Mouse (Mus musculus) ES-E14 (cell line): Measurements from ENCODE around the gene Ifna5. TPM values are rescaled to one million over a fixed set of nuclear protein-coding genes. Genes with fewer than 3 reads are reported as not detected.

Experiments
- DNase-seq: peaks from one replicate; pipeline ENCODE4 v3.0.0-alpha.2; 2013; ENCODE audit warnings: low read depth, low spot score
- H3K27ac ChIP-seq: 2 replicates; pipeline ENCODE4 v1.5.1; 2012; ENCODE audit warnings: low read depth, mild to moderate bottlenecking, low read length, moderate library complexity, mixed read lengths; ENCODE audit not compliant: poor library complexity, insufficient read depth, severe bottlenecking
- H3K36me3 ChIP-seq: 2 replicates; pipeline ENCODE4 v1.6.1; 2012; ENCODE audit warnings: mild to moderate bottlenecking, low read length, moderate library complexity, mixed read lengths; ENCODE audit not compliant: control insufficient read depth, poor library complexity, insufficient read depth, severe bottlenecking
- H3K4me1 ChIP-seq, 2 experiments: fragments of 150-350 bp in 1 of 2; sonication (generic) in 1 of 2; 2 replicates each; pipeline ENCODE4 v1.6.1; 2012; ENCODE audit warnings: low read length in 2 of 2, mild to moderate bottlenecking in 1 of 2, mixed read lengths in 1 of 2; ENCODE audit not compliant: control insufficient read depth in 2 of 2, insufficient read depth in 2 of 2, poor library complexity in 1 of 2
- H3K4me3 ChIP-seq, 2 experiments: fragments of 150-350 bp in 1 of 2; sonication (generic) in 1 of 2; 2 replicates each; pipeline ENCODE4 v1.5.1; 2012; ENCODE audit warnings: low read length in 2 of 2, low read depth in 1 of 2, mild to moderate bottlenecking in 1 of 2, mixed read lengths in 1 of 2; ENCODE audit not compliant: insufficient read depth in 1 of 2, poor library complexity in 1 of 2, severe bottlenecking in 1 of 2
- H3K9ac ChIP-seq: 2 replicates; pipeline ENCODE4 v1.6.1; 2012; ENCODE audit warnings: low read depth, mild to moderate bottlenecking, low read length, mixed read lengths; ENCODE audit not compliant: poor library complexity, insufficient read depth, severe bottlenecking
- H3K9me3 ChIP-seq: fragments of 150-350 bp; sonication (generic); 2 replicates; pipeline ENCODE4 v1.6.1; 2012; ENCODE audit warnings: low read depth, mild to moderate bottlenecking, low read length; ENCODE audit not compliant: control insufficient read depth, insufficient read depth
- CHD2 ChIP-seq: IDR thresholded peaks from 2 replicates; pipeline ENCODE4 v1.6.1; 2014; ENCODE audit warnings: mild to moderate bottlenecking, low read depth, low read length, inconsistent platforms
- HCFC1 ChIP-seq: IDR thresholded peaks from 2 replicates; pipeline ENCODE4 v1.6.1; 2012; ENCODE audit warnings: low read length, inconsistent platforms, borderline replicate concordance; ENCODE audit not compliant: insufficient read depth
- MAFK ChIP-seq: IDR thresholded peaks from 2 replicates; pipeline ENCODE4 v1.6.1; 2014; ENCODE audit warnings: mild to moderate bottlenecking, low read depth, low read length, inconsistent platforms; ENCODE audit not compliant: insufficient read depth
- ZC3H11A ChIP-seq: IDR thresholded peaks from 2 replicates; pipeline ENCODE4 v1.6.1; 2012; ENCODE audit warnings: low read depth, mild to moderate bottlenecking, inconsistent platforms, low read length, borderline replicate concordance
- ZNF384 ChIP-seq: IDR thresholded peaks from 2 replicates; pipeline ENCODE4 v1.6.1; 2012; ENCODE audit warnings: low read depth, low read length, inconsistent platforms
- in situ Hi-C, 2 experiments: fragments of 600-800 bp; cut with MboI; formaldehyde crosslinking; loops; one replicate each; pipeline ENCODE4 v1.15.1; 2025; ENCODE audit warnings: low sequenced_read_pairs in 2 of 2, inconsistent platforms in 1 of 2; ENCODE audit not compliant: unreplicated experiment in 2 of 2
- total RNA-seq: library from RNA; depleted of rRNA; stranded (reverse); fragments of 300-350 nt; gene quantifications from 2 replicates; pipeline ENCODE4 v1.2.3, GENCODE M21; 2012

The Ifna5 gene
- total RNA-seq, 1 experiment, result not detected

DNA sequence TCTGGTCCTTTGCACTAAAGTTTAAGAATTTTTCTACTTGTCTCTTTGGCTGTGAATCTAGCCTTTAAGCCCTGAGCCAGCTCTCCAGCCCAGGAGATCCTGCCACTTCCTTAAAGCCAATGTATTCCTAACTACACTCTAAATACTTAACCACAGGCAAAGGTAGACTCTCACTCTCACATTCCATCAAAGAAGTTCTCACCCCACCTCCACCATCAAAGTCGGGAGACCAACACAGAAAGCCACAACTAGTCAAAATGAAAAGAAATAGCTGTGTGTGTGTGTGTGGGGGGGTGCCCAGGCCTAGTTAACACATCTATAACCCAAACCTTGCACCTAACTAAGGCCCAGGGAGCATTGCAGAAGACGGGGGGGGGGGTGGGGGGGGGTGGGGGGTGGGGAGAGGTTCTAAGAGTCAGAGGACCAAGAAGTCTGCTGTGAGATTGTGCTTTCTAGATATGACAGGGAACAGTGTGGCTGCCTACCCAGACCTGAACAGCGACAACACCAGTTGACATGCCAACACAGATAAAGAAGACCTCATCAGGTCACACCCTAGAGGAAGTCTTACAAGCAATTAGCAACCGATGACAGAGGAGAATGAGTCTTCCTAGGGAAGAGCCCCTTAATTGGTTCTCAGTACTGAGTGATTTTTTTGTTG lies 40.2 kb downstream of the Ifna5 start:
- no peaks in the 10 kb centered on the region for H3K4me1 ChIP-seq
- no peak overlapping the region for H3K27ac ChIP-seq
- DNase-seq, result no peak
- TF ChIP-seq HCFC1 (no peak), ZNF384 (no peak), MAFK (no peak), ZC3H11A (no peak), CHD2 (no peak)
- no peak overlapping the region for H3K9ac ChIP-seq
- no peaks in the 10 kb centered on the region for H3K9me3 ChIP-seq
- H3K36me3 ChIP-seq, result no peaks in the 10 kb centered on the region
- in situ Hi-C loops, result no loop called here
- no peak overlapping the region for H3K4me3 ChIP-seq

GRCm38 (mm10) chr4:88876520-88876919 lies 41.2 kb downstream of the Ifna5 start:
- H3K4me3 ChIP-seq, result no peak overlapping the region
- in situ Hi-C loops, result no loop called here
- no peak for DNase-seq
- H3K4me1 ChIP-seq, result no peaks in the 10 kb centered on the region
- no peak overlapping the region for H3K9ac ChIP-seq
- no peak overlapping the region for H3K27ac ChIP-seq
- H3K9me3 ChIP-seq, result no peaks in the 10 kb centered on the region
- no peaks in the 10 kb centered on the region for H3K36me3 ChIP-seq
- no peak for TF ChIP-seq MAFK
- TF ChIP-seq ZNF384, result no peak
- TF ChIP-seq HCFC1, result no peak
- no peak for TF ChIP-seq ZC3H11A
- TF ChIP-seq CHD2, result no peak

- no peak overlapping the region for H3K9ac ChIP-seq
- in situ Hi-C loops, result no loop called here
- TF ChIP-seq HCFC1 (no peak), ZC3H11A (no peak), ZNF384 (no peak), CHD2 (no peak), MAFK (no peak)
- no peaks in the 10 kb centered on the region for H3K9me3 ChIP-seq
- DNase-seq, result no peak
- no peaks in the 10 kb centered on the region for H3K4me1 ChIP-seq
- no peaks in the 10 kb centered on the region for H3K36me3 ChIP-seq
- H3K27ac ChIP-seq, result no peak overlapping the region
- no peak overlapping the region for H3K4me3 ChIP-seq
Observed at GRCm38 (mm10) chr4:88878246-88878645, 42.9 kb downstream of the Ifna5 start.

DNA sequence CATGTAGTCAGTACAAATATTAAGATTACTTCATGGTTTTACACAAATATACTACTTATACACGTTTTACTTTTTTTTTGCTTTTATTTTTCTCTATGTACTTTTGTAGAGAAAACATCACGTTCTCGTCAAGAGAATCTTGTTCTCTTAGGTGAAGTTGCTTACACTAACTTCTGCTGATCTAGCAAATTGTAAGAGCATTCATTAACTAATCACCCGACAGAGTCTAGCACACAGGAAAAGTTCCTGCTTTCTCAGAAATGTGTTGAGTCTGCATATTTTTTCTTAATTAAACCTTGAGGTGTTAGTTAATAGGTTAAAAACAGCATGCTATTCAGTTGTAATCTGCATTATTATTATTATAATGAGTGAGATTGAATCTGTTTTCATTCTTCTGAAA lies 43.4 kb downstream of the Ifna5 start:
- H3K4me1 ChIP-seq, result no peaks in the 10 kb centered on the region
- H3K9me3 ChIP-seq, result no peaks in the 10 kb centered on the region
- no peak overlapping the region for H3K27ac ChIP-seq
- H3K4me3 ChIP-seq, result no peak overlapping the region
- no peak overlapping the region for H3K9ac ChIP-seq
- DNase-seq, result no peak
- TF ChIP-seq ZC3H11A (no peak), ZNF384 (no peak), CHD2 (no peak), MAFK (peak; percentile 57), HCFC1 (no peak)
- in situ Hi-C loops, result no loop called here
- H3K36me3 ChIP-seq, result no peaks in the 10 kb centered on the region

GRCm38 (mm10) chr4:88880101-88880500 lies 44.8 kb downstream of the Ifna5 start, which contains the start of gene Ifne:
Gene Ifne, minus strand, starts transcription at chr4:88880201.
- no peaks in the 10 kb centered on the region for H3K4me1 ChIP-seq
- DNase-seq, result no peak
- no peak within 1 kb of the TSS for H3K4me3 ChIP-seq
- TF ChIP-seq ZC3H11A (no peak), CHD2 (no peak), MAFK (no peak), HCFC1 (no peak), ZNF384 (no peak)
- no peaks in the 10 kb centered on the region for H3K9me3 ChIP-seq
- no peak within 1 kb of the TSS for H3K27ac ChIP-seq
- H3K9ac ChIP-seq, result no peak within 1 kb of the TSS
- in situ Hi-C loops, result no loop called here
- H3K36me3 ChIP-seq, result no peaks in the 10 kb centered on the region
